Mouse (Mus musculus): Measurements from ENCODE around the gene Srebf2. TPM values are rescaled to one million over a fixed set of nuclear protein-coding genes. Genes with fewer than 3 reads are reported as not detected.

Srebf2 gene
- polyA plus RNA-seq, 1 experiment from 2014 or later: 73.8 TPM

MicroRNAs within 50 kb of the gene (microRNA counts, 519-probe panel; counts per million panel counts)
- 2,214 counts per million, percentile 32 among the panel's probes with 10 or more counts for microRNA mmu-miR-33

Small RNA genes within 50 kb of the gene (microRNA-seq; reads per million reads assigned to microRNA genes)
- 42.0 reads per million, percentile 39 among the genes with 10 or more reads in this experiment for gene Mir33

Other genes with a start within 250 kb of the Srebf2 start
- 134 and 145 TPM in 2 replicates for gene Polr3h, start 220.9 kb upstream of the Srebf2 start, polyA plus RNA-seq (2015; fragmentation: Nextera tagmentation; extraction: Ambion mirVana)
- 5.7 and 9.6 TPM in 2 replicates for gene Csdc2, start 210.4 kb upstream of the Srebf2 start, polyA plus RNA-seq (2015; fragmentation: Nextera tagmentation; extraction: Ambion mirVana)
- gene Pmm1, start 186.3 kb upstream of the Srebf2 start, polyA plus RNA-seq (2015; fragmentation: Nextera tagmentation; extraction: Ambion mirVana): 18.1 and 27.9 TPM in 2 replicates
- gene 1700029P11Rik, start 166.6 kb upstream of the Srebf2 start, polyA plus RNA-seq (2015; fragmentation: Nextera tagmentation; extraction: Ambion mirVana): not detected in 2 replicates
- 58.2 and 85.4 TPM in 2 replicates for gene Xrcc6, start 159.3 kb upstream of the Srebf2 start, polyA plus RNA-seq (2015; fragmentation: Nextera tagmentation; extraction: Ambion mirVana)
- gene Desi1, start 113.3 kb upstream of the Srebf2 start, polyA plus RNA-seq (2015; fragmentation: Nextera tagmentation; extraction: Ambion mirVana): 16.8 and 26.9 TPM in 2 replicates
- gene Snu13, start 99.6 kb upstream of the Srebf2 start, polyA plus RNA-seq (2015; fragmentation: Nextera tagmentation; extraction: Ambion mirVana): 130 and 171 TPM in 2 replicates
- not detected in 2 replicates for gene 4930407I10Rik, start 88.0 kb upstream of the Srebf2 start, polyA plus RNA-seq (2015; fragmentation: Nextera tagmentation; extraction: Ambion mirVana)
- 0.05 TPM in 1 of 2 replicates, not detected in the other for gene Mei1, start 77.2 kb upstream of the Srebf2 start, polyA plus RNA-seq (2015; fragmentation: Nextera tagmentation; extraction: Ambion mirVana)
- gene Ccdc134, start 19.3 kb upstream of the Srebf2 start, polyA plus RNA-seq (2015; fragmentation: Nextera tagmentation; extraction: Ambion mirVana): 7.4 and 11.9 TPM in 2 replicates
- gene Shisa8, start 65.6 kb downstream of the Srebf2 start, polyA plus RNA-seq (2015; fragmentation: Nextera tagmentation; extraction: Ambion mirVana): 0.22 and 0.25 TPM in 2 replicates
- not detected in 2 replicates for gene Tnfrsf13c, start 77.2 kb downstream of the Srebf2 start, polyA plus RNA-seq (2015; fragmentation: Nextera tagmentation; extraction: Ambion mirVana)
- gene Cenpm, start 97.6 kb downstream of the Srebf2 start, polyA plus RNA-seq (2015; fragmentation: Nextera tagmentation; extraction: Ambion mirVana): 54.0 and 55.7 TPM in 2 replicates
- not detected in 2 replicates for gene 1500009C09Rik, start 105.2 kb downstream of the Srebf2 start, polyA plus RNA-seq (2015; fragmentation: Nextera tagmentation; extraction: Ambion mirVana)
- gene Sept3, start 127.7 kb downstream of the Srebf2 start, polyA plus RNA-seq (2015; fragmentation: Nextera tagmentation; extraction: Ambion mirVana): 3.4 and 5.2 TPM in 2 replicates
- 0.13 and 0.23 TPM in 2 replicates for gene Wbp2nl, start 151.8 kb downstream of the Srebf2 start, polyA plus RNA-seq (2015; fragmentation: Nextera tagmentation; extraction: Ambion mirVana)
- gene Naga, start 191.7 kb downstream of the Srebf2 start, polyA plus RNA-seq (2015; fragmentation: Nextera tagmentation; extraction: Ambion mirVana): 39.1 and 52.3 TPM in 2 replicates
- 6.3 and 11.5 TPM in 2 replicates for gene Pheta2, start 191.8 kb downstream of the Srebf2 start, polyA plus RNA-seq (2015; fragmentation: Nextera tagmentation; extraction: Ambion mirVana)
- gene Smdt1, start 191.8 kb downstream of the Srebf2 start, polyA plus RNA-seq (2015; fragmentation: Nextera tagmentation; extraction: Ambion mirVana): 334 and 337 TPM in 2 replicates
- gene Ndufa6, start 207.1 kb downstream of the Srebf2 start, polyA plus RNA-seq (2015; fragmentation: Nextera tagmentation; extraction: Ambion mirVana): 483 and 678 TPM in 2 replicates
- gene Cyp2d22, start 233.1 kb downstream of the Srebf2 start, polyA plus RNA-seq (2015; fragmentation: Nextera tagmentation; extraction: Ambion mirVana): 12.3 and 14.2 TPM in 2 replicates
- gene Cyp2d11, start 246.8 kb downstream of the Srebf2 start, polyA plus RNA-seq (2015; fragmentation: Nextera tagmentation; extraction: Ambion mirVana): not detected in 2 replicates